Mouse (Mus musculus) ES-Bruce4 (cell line): ENCODE results near the gene Tbxas1.

Source experiments
- CTCF ChIP-seq: IDR thresholded peaks from one replicate; pipeline ENCODE4 v1.8.1; 2011; ENCODE audit warnings: low read depth, low read length
- EP300 ChIP-seq: IDR thresholded peaks from 2 replicates; pipeline ENCODE4 v1.6.1; 2011; ENCODE audit warnings: low read depth, low read length; ENCODE audit not compliant: insufficient read depth

DNA sequence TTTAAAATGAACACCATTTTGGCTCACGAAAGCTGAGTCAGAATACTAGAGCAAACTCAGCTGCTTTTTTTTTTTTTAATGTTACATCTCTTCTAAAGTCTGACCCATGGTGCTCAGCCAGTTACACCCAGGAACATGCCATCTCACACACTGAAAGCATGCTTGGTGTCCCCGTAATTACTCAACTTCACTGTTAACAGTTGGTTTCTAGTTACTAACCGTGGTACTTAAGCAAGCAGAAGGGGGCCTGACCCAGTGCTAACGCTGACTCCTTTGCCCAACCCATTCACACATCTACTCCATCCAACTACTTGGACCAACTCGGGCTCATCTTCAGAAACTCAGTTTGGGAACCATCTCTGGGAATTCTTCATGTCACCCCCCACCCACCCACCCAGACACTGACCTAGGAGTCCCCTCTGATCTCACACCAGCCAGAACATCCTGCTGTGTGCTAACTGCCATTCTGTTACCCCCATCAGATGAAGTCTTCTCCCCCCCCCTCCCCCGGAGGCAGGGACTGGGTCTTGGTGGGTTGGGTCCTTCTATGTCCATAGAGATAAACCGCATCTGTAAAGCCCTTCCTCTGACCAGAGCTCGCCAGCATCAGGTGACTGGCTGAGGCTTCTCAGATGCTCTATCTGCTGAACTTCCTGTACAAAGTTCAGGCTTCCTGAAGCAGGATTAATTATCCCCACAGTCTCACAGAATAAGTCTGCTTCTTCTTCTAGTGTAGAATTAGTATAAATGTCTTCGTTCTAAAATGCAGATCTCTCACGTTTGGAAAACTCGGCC is 105.9 kb downstream of the Tbxas1 start:
- TF ChIP-seq CTCF (no peak), EP300 (no peak)
